Mouse (Mus musculus): Measurements from ENCODE around the gene Plpp6. TPM values are rescaled to one million over a fixed set of nuclear protein-coding genes. Genes with fewer than 3 reads are reported as not detected.

Gene Plpp6
- polyA plus RNA-seq, 2 experiments, result 5.8 to 9.6 TPM

- no peaks in the 10 kb centered on the region for H3K36me3 ChIP-seq (ENCODE audit: control insufficient read depth, insufficient read depth, low read length)
- no peaks in the 10 kb centered on the region for H3K27me3 ChIP-seq (ENCODE audit: control insufficient read depth, insufficient read depth, low read length)
- H3K9ac ChIP-seq (ENCODE audit: low read depth, low read length, severe bottlenecking), result no peak overlapping the region
- H3K9me3 ChIP-seq (ENCODE audit: control insufficient read depth, low read length), result no peaks in the 10 kb centered on the region
- 52% methylated on average over 4 of the region's 4 CpGs for WGBS
- H3K4me3 ChIP-seq (replicated peaks; ENCODE audit: low read length), result no peak overlapping the region
- no peak overlapping the region for H3K27ac ChIP-seq (replicated peaks; ENCODE audit: low read depth, low read length)
- no peak overlapping the region for H3K4me2 ChIP-seq (replicated peaks; ENCODE audit: low read depth, low read length, severe bottlenecking)
- no peak for ATAC-seq (ENCODE audit: low FRiP score, low read depth)
- no peak for DNase-seq (ENCODE audit: low spot score)
- H3K4me1 ChIP-seq (ENCODE audit: control insufficient read depth, insufficient read depth, low read length), result no peaks in the 10 kb centered on the region
- no peak for TF ChIP-seq POLR2A (IDR thresholded peaks at IDR 0.05; ENCODE audit: borderline replicate concordance, extremely low read depth, insufficient read depth, insufficient read length)
These were observed 22.5 kb upstream of the Plpp6 start for GRCm38 (mm10) chr19:28941271-28941670.

GRCm38 (mm10) chr19:28946782-28947181, 17.0 kb upstream of the Plpp6 start:
- Histone ChIP-seq H3K27me3 (ENCODE audit: control insufficient read depth, insufficient read depth, low read length) (no peaks in the 10 kb centered on the region), H3K9ac (ENCODE audit: low read depth, low read length, severe bottlenecking) (no peak overlapping the region), H3K9me3 (ENCODE audit: control insufficient read depth, low read length) (no peaks in the 10 kb centered on the region), H3K4me2 (replicated peaks; ENCODE audit: low read depth, low read length, severe bottlenecking) (no peak overlapping the region), H3K36me3 (ENCODE audit: control insufficient read depth, insufficient read depth, low read length) (no peaks in the 10 kb centered on the region), H3K4me1 (ENCODE audit: control insufficient read depth, insufficient read depth, low read length) (no peaks in the 10 kb centered on the region), H3K27ac (replicated peaks; ENCODE audit: low read depth, low read length) (no peak overlapping the region), H3K4me3 (replicated peaks; ENCODE audit: low read length) (no peak overlapping the region)
- peak; percentile 80; the same call in 1 of the 2 replicates for ATAC-seq (ENCODE audit: low FRiP score, low read depth)
- TF ChIP-seq POLR2A (IDR thresholded peaks at IDR 0.05; ENCODE audit: borderline replicate concordance, extremely low read depth, insufficient read depth, insufficient read length), result no peak
- DNase-seq (ENCODE audit: low spot score), result peak; percentile 23
- 46% methylated on average over 4 of the region's 4 CpGs for WGBS

- Histone ChIP-seq H3K9me3 (ENCODE audit: control insufficient read depth, low read length) (no peaks in the 10 kb centered on the region), H3K9ac (ENCODE audit: low read depth, low read length, severe bottlenecking) (no peak overlapping the region), H3K4me2 (replicated peaks; ENCODE audit: low read depth, low read length, severe bottlenecking) (no peak overlapping the region), H3K27ac (replicated peaks; ENCODE audit: low read depth, low read length) (no peak overlapping the region), H3K27me3 (ENCODE audit: control insufficient read depth, insufficient read depth, low read length) (no peaks in the 10 kb centered on the region), H3K4me3 (replicated peaks; ENCODE audit: low read length) (no peak overlapping the region), H3K36me3 (ENCODE audit: control insufficient read depth, insufficient read depth, low read length) (no peaks in the 10 kb centered on the region), H3K4me1 (ENCODE audit: control insufficient read depth, insufficient read depth, low read length) (no peaks in the 10 kb centered on the region)
- 50% methylated on average over 2 of the region's 2 CpGs for WGBS
- no peak for TF ChIP-seq POLR2A (IDR thresholded peaks at IDR 0.05; ENCODE audit: borderline replicate concordance, extremely low read depth, insufficient read depth, insufficient read length)
- DNase-seq (ENCODE audit: low spot score) (no peak), ATAC-seq (ENCODE audit: low FRiP score, low read depth) (no peak)
These were observed 16.4 kb upstream of the Plpp6 start for GRCm38 (mm10) chr19:28947311-28947710.

DNA sequence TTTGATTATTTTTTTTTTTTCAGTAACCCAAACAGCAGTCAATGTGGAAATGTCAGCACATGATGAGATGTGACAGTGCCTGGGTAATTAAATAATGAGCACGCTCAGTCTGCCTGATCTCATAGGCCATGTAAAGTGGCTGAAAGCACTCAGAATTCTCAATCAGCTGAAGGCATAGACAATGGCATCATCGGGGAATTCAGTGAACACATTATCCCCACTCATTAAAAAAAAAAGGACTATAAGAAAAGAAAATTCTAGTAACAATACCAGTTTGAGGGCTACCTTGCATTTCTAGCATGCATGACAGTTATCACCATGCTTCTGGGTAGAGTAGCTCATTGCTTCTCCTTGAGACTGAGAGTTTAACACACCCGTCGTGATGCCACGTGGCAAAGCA, 12.5 kb upstream of the Plpp6 start:
- Histone ChIP-seq H3K9ac (ENCODE audit: low read depth, low read length, severe bottlenecking) (no peak overlapping the region), H3K4me2 (replicated peaks; ENCODE audit: low read depth, low read length, severe bottlenecking) (no peak overlapping the region), H3K36me3 (ENCODE audit: control insufficient read depth, insufficient read depth, low read length) (no peaks in the 10 kb centered on the region), H3K27me3 (ENCODE audit: control insufficient read depth, insufficient read depth, low read length) (no peaks in the 10 kb centered on the region), H3K27ac (replicated peaks; ENCODE audit: low read depth, low read length) (no peak overlapping the region), H3K4me1 (ENCODE audit: control insufficient read depth, insufficient read depth, low read length) (no peaks in the 10 kb centered on the region), H3K4me3 (replicated peaks; ENCODE audit: low read length) (no peak overlapping the region), H3K9me3 (ENCODE audit: control insufficient read depth, low read length) (no peaks in the 10 kb centered on the region)
- DNase-seq (ENCODE audit: low spot score) (no peak), ATAC-seq (ENCODE audit: low FRiP score, low read depth) (no peak)
- WGBS, result 88% methylated on average over 5 of the region's 5 CpGs
- no peak for TF ChIP-seq POLR2A (IDR thresholded peaks at IDR 0.05; ENCODE audit: borderline replicate concordance, extremely low read depth, insufficient read depth, insufficient read length)

DNA sequence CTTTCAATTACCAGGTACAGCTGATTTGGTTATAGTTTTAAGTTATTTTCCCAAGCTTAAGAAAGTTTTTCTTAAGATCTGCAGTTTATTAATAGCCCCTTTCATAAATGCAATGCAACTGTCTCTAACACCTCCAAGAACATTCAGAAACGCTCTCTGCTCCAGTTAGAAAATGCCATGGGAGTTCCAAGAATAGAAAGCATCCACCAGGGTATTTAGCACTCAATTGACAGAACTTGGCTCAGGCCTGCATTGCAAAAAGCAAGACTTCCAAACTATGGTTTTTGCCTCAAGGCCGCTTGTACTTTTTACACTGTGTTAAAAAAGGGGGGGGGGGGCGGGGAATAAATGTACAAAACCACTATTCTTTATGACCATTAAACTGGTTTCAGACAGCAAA, 640 bp upstream of the Plpp6 start:
- no peak for ATAC-seq (ENCODE audit: low FRiP score, low read depth)
- WGBS, result 32% methylated on average over 3 of the region's 3 CpGs
- Histone ChIP-seq H3K4me3 (replicated peaks; ENCODE audit: low read length) (peak overlapping the region; percentile 80; the same call in 1 of the 2 replicates), H3K9ac (ENCODE audit: low read depth, low read length, severe bottlenecking) (0 out of 2 replicates have a peak overlapping the region, but pooled peaks have one; percentile 80), H3K9me3 (ENCODE audit: control insufficient read depth, low read length) (no peaks in the 10 kb centered on the region), H3K4me2 (replicated peaks; ENCODE audit: low read depth, low read length, severe bottlenecking) (peak overlapping the region; percentile 95), H3K36me3 (ENCODE audit: control insufficient read depth, insufficient read depth, low read length) (no peaks in the 10 kb centered on the region), H3K4me1 (ENCODE audit: control insufficient read depth, insufficient read depth, low read length) (peaks cover 5% of the 10 kb centered on the region), H3K27ac (replicated peaks; ENCODE audit: low read depth, low read length) (no peak overlapping the region), H3K27me3 (ENCODE audit: control insufficient read depth, insufficient read depth, low read length) (no peaks in the 10 kb centered on the region)
- DNase-seq (ENCODE audit: low spot score), result no peak
- TF ChIP-seq POLR2A (IDR thresholded peaks at IDR 0.05; ENCODE audit: borderline replicate concordance, extremely low read depth, insufficient read depth, insufficient read length), result no peak

GRCm38 (mm10) chr19:28963513-28963841, 276 bp upstream of the Plpp6 start:
- no peak overlapping the region for H3K27ac ChIP-seq (replicated peaks; ENCODE audit: low read depth, low read length)

More at GRCm38 (mm10) chr19:28963513-28963841, 276 bp upstream of the Plpp6 start:
- Histone ChIP-seq H3K27me3 (ENCODE audit: control insufficient read depth, insufficient read depth, low read length) (no peaks in the 10 kb centered on the region), H3K4me3 (replicated peaks; ENCODE audit: low read length) (peak overlapping the region; percentile 80), H3K36me3 (ENCODE audit: control insufficient read depth, insufficient read depth, low read length) (no peaks in the 10 kb centered on the region), H3K4me2 (replicated peaks; ENCODE audit: low read depth, low read length, severe bottlenecking) (peak overlapping the region; percentile 95), H3K4me1 (ENCODE audit: control insufficient read depth, insufficient read depth, low read length) (peaks cover 5% of the 10 kb centered on the region), H3K9ac (ENCODE audit: low read depth, low read length, severe bottlenecking) (peak overlapping the region; percentile 80), H3K9me3 (ENCODE audit: control insufficient read depth, low read length) (no peaks in the 10 kb centered on the region)
- no peak for TF ChIP-seq POLR2A (IDR thresholded peaks at IDR 0.05; ENCODE audit: borderline replicate concordance, extremely low read depth, insufficient read depth, insufficient read length)
- ATAC-seq (ENCODE audit: low FRiP score, low read depth) (no peak), DNase-seq (ENCODE audit: low spot score) (no peak)
- 3% methylated on average over 4 of the region's 4 CpGs for WGBS

Data from limb, embryonic 14.5 days (tissue).